Mouse (Mus musculus) midbrain, embryonic 14.5 days (tissue): Measurements from ENCODE around the gene Cdk6. TPM values are rescaled to one million over a fixed set of nuclear protein-coding genes. Genes with fewer than 3 reads are reported as not detected.

ENCODE experiments used
- ATAC-seq: fragments of 200-750 bp; cut with Nextera tagmentation; 2 replicates; pipeline ENCODE4 v1.8.0; 2017; ENCODE audit warnings: moderate number of reproducible peaks, moderate library complexity; ENCODE audit not compliant: low FRiP score, low TSS enrichment
- DNase-seq: peaks from one replicate; pipeline ENCODE4 v3.0.0-alpha.2; 2015
- H3K27ac ChIP-seq: fragments of 300-500 bp; sonication (generic); replicated peaks from 2 replicates; pipeline ENCODE4 v1.5.1; 2014; ENCODE audit warnings: mild to moderate bottlenecking, low read depth, low read length, moderate library complexity
- H3K27me3 ChIP-seq: fragments of 300-500 bp; sonication (generic); 2 replicates; pipeline ENCODE4 v1.6.1; 2014; ENCODE audit warnings: low read length, control low read depth, mixed read lengths; ENCODE audit not compliant: control insufficient read depth, insufficient read depth
- H3K36me3 ChIP-seq: fragments of 300-500 bp; sonication (generic); 2 replicates; pipeline ENCODE4 v1.6.1; 2014; ENCODE audit warnings: low read length, control low read depth; ENCODE audit not compliant: control insufficient read depth, insufficient read depth
- H3K4me1 ChIP-seq: fragments of 300-500 bp; sonication (generic); 2 replicates; pipeline ENCODE4 v1.6.1; 2014; ENCODE audit warnings: mild to moderate bottlenecking, antibody characterized with exemption, low read length, control low read depth; ENCODE audit not compliant: control insufficient read depth, insufficient read depth
- H3K4me2 ChIP-seq: fragments of 300-500 bp; sonication (generic); 2 replicates; pipeline ENCODE4 v1.6.1; 2014; ENCODE audit warnings: mild to moderate bottlenecking, low read length, moderate library complexity
- H3K4me3 ChIP-seq: fragments of 300-500 bp; sonication (generic); replicated peaks from 2 replicates; pipeline ENCODE4 v1.5.1; 2014; ENCODE audit warnings: low read depth, low read length
- H3K9ac ChIP-seq: fragments of 300-500 bp; sonication (generic); replicated peaks from 2 replicates; pipeline ENCODE4 v1.6.1; 2014; ENCODE audit warnings: mild to moderate bottlenecking, low read length, moderate library complexity
- H3K9me3 ChIP-seq: fragments of 300-500 bp; sonication (generic); 2 replicates; pipeline ENCODE4 v1.6.1; 2016; ENCODE audit warnings: low read length, control low read depth, mixed read lengths; ENCODE audit not compliant: control insufficient read depth
- WGBS: fragments of 180-500 bp; shearing (Covaris S2); extraction: QIAGEN DNeasy Blood & Tissue Kit; methylation state at CpG from one replicate; pipeline ENCODE4 v1.1.7; 2014; 5-methylcytosine and 5-hydroxymethylcytosine counted together
- polyA plus RNA-seq: library from polyadenylated mRNA; unstranded; fragments of >200 nt; fragmentation: Nextera tagmentation; extraction: Ambion mirVana; gene quantifications from 2 replicates; pipeline ENCODE4 v1.2.1, GENCODE M21; 2014

Cdk6 gene
- polyA plus RNA-seq, 1 experiment from 2014 or later, result 15.9 TPM

GRCm38 (mm10) chr5:3352827-3353226 is 11.5 kb downstream of the Cdk6 start:
- no peaks in the 10 kb centered on the region for H3K4me1 ChIP-seq
- H3K27me3 ChIP-seq, result no peaks in the 10 kb centered on the region
- no peak overlapping the region for H3K4me2 ChIP-seq
- no peak for DNase-seq
- no peak overlapping the region for H3K9ac ChIP-seq
- 91% methylated on average over 3 of the region's 3 CpGs for WGBS
- ATAC-seq, result no peak
- no peak overlapping the region for H3K27ac ChIP-seq
- H3K36me3 ChIP-seq, result no peaks in the 10 kb centered on the region
- H3K9me3 ChIP-seq, result no peaks in the 10 kb centered on the region
- no peak overlapping the region for H3K4me3 ChIP-seq

- H3K36me3 ChIP-seq, result no peaks in the 10 kb centered on the region
- DNase-seq (no peak), ATAC-seq (no peak)
- no peak overlapping the region for H3K4me2 ChIP-seq
- no peak overlapping the region for H3K9ac ChIP-seq
- no peaks in the 10 kb centered on the region for H3K27me3 ChIP-seq
- no peak overlapping the region for H3K27ac ChIP-seq
- 89% methylated on average over 5 of the region's 5 CpGs for WGBS
- H3K9me3 ChIP-seq, result no peaks in the 10 kb centered on the region
- no peak overlapping the region for H3K4me3 ChIP-seq
- no peaks in the 10 kb centered on the region for H3K4me1 ChIP-seq
Observed at GRCm38 (mm10) chr5:3354307-3354706, 13.0 kb downstream of the Cdk6 start.

- Histone ChIP-seq H3K4me3 (no peak overlapping the region), H3K9me3 (no peaks in the 10 kb centered on the region), H3K27ac (no peak overlapping the region), H3K4me2 (no peak overlapping the region), H3K4me1 (no peaks in the 10 kb centered on the region), H3K36me3 (no peaks in the 10 kb centered on the region), H3K9ac (no peak overlapping the region), H3K27me3 (no peaks in the 10 kb centered on the region)
- DNase-seq (no peak), ATAC-seq (no peak)
- WGBS, result 94% methylated on average over 12 of the region's 12 CpGs
Observed at GRCm38 (mm10) chr5:3355032-3355536, 13.8 kb downstream of the Cdk6 start.

GRCm38 (mm10) chr5:3355560-3356260 is 14.4 kb downstream of the Cdk6 start:
- DNase-seq, result no peak
- Histone ChIP-seq H3K27ac (no peak overlapping the region), H3K9ac (no peak overlapping the region), H3K9me3 (no peaks in the 10 kb centered on the region), H3K36me3 (no peaks in the 10 kb centered on the region), H3K4me2 (no peak overlapping the region), H3K27me3 (no peaks in the 10 kb centered on the region), H3K4me1 (no peaks in the 10 kb centered on the region), H3K4me3 (no peak overlapping the region)
- WGBS, result 79% methylated on average over 11 of the region's 11 CpGs
- ATAC-seq, result no peak

GRCm38 (mm10) chr5:3356261-3356778 is 15.0 kb downstream of the Cdk6 start:
- Histone ChIP-seq H3K9ac (no peak overlapping the region), H3K9me3 (no peaks in the 10 kb centered on the region), H3K4me3 (no peak overlapping the region), H3K4me1 (no peaks in the 10 kb centered on the region), H3K4me2 (no peak overlapping the region), H3K36me3 (no peaks in the 10 kb centered on the region), H3K27me3 (no peaks in the 10 kb centered on the region), H3K27ac (no peak overlapping the region)
- DNase-seq (peak; percentile 13), ATAC-seq (no peak)
- WGBS, result 59% methylated on average over 10 of the region's 10 CpGs

GRCm38 (mm10) chr5:3357496-3357895 is 16.2 kb downstream of the Cdk6 start:
- ATAC-seq, result no peak

GRCm38 (mm10) chr5:3358687-3359520 is 17.6 kb downstream of the Cdk6 start:
- no peaks in the 10 kb centered on the region for H3K36me3 ChIP-seq
- no peak overlapping the region for H3K27ac ChIP-seq
- no peaks in the 10 kb centered on the region for H3K4me1 ChIP-seq
- no peak overlapping the region for H3K4me2 ChIP-seq
- 91% methylated on average over 5 of the region's 5 CpGs for WGBS
- H3K9ac ChIP-seq, result no peak overlapping the region
- no peaks in the 10 kb centered on the region for H3K9me3 ChIP-seq
- no peak for ATAC-seq
- no peaks in the 10 kb centered on the region for H3K27me3 ChIP-seq
- DNase-seq, result no peak
- no peak overlapping the region for H3K4me3 ChIP-seq

More at GRCm38 (mm10) chr5:3357496-3357895, 16.2 kb downstream of the Cdk6 start:
- Histone ChIP-seq H3K9me3 (no peaks in the 10 kb centered on the region), H3K27ac (no peak overlapping the region), H3K4me3 (no peak overlapping the region), H3K4me2 (no peak overlapping the region), H3K27me3 (no peaks in the 10 kb centered on the region), H3K4me1 (no peaks in the 10 kb centered on the region), H3K9ac (no peak overlapping the region), H3K36me3 (no peaks in the 10 kb centered on the region)
- WGBS, result 96% methylated on average over 6 of the region's 6 CpGs
- DNase-seq, result no peak

GRCm38 (mm10) chr5:3359914-3360313 is 18.6 kb downstream of the Cdk6 start:
- no peaks in the 10 kb centered on the region for H3K27me3 ChIP-seq
- 93% methylated on average over 7 of the region's 7 CpGs for WGBS

More at GRCm38 (mm10) chr5:3359914-3360313, 18.6 kb downstream of the Cdk6 start:
- no peaks in the 10 kb centered on the region for H3K36me3 ChIP-seq
- no peak overlapping the region for H3K9ac ChIP-seq
- H3K9me3 ChIP-seq, result no peaks in the 10 kb centered on the region
- DNase-seq (no peak), ATAC-seq (no peak)
- no peaks in the 10 kb centered on the region for H3K4me1 ChIP-seq
- no peak overlapping the region for H3K4me3 ChIP-seq
- H3K4me2 ChIP-seq, result no peak overlapping the region
- no peak overlapping the region for H3K27ac ChIP-seq
